Mouse (Mus musculus): ENCODE data around the gene Entpd2.

The Entpd2 gene

DNA sequence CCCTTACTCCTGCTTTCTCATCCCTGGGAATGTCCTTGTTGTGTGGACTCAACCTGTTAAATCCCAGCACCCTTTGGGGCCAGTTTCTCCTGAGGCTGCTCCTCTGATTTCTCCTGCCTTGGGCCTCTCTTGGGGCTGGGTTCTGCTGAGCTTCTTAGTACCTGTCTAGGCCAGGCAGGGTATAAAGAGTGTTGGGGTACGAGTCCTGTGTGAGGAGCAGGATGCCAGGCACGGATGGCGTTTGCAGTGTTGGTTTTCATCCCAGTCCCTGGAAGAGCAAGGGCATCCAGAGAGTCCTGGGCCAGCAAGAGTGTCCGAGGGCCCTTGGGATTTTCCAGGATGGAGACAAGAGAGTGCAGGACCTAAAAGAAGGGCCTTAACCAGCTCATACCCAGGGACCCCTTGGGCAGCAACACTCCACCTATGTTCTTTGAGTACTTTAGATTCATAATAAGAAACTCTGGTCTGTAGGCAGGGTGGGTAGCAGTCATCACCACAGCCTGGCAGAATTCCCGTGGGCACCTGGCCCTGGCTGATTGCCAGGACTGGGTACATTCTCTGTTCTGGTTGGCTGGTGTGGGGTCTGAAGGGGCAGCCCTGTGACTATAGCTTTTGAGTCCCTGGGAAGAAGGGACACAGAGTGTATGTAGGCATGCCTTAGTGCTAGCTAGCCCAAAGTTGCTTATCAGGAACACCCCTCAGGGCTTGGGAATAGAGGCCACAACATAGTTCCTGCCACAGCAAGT, 33.9 kb downstream of the Entpd2 start:
- no peak for DNase-seq (ENCODE audit: low read depth)

DNA sequence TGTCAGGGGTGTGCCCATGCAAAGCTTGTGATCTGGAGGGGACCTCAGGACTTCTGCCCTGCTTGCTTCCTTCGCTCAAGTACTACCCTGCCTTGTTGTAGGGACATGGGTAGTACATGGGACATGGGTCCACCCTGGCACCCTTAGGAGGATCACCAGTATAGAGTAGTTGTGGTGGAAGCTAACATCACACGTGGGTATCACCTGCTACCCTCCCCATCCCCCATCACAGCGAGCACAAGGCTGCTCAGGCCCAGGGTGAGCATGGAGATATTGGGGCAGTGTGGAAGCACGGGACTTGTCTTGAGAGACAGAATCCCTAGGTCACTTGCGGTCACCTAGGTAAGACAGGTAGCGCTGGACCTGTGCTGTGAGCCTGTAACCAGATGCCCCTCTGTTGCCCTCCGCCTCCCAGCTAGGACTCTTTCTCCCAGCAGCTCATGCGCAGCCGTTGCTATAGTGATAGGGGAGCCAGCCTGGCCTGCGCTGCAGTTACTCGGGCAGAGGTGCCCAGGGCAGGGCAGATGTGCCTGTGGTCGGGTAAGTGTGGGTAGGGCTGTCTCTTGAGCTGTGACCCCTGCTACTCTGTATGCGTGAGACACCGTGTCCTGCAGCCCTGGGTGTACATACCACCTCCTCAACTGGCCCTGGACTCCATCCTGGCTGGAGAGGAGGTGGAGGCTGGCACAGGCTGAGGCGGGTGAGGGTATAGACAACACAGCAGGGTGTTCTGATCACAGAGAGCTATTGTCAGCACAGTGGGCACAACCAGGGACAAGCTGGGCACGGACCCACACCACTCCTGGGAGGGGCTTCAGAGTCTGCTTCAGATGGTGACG, 34.9 kb downstream of the Entpd2 start:
- no peak for DNase-seq (ENCODE audit: low read depth)

DNA sequence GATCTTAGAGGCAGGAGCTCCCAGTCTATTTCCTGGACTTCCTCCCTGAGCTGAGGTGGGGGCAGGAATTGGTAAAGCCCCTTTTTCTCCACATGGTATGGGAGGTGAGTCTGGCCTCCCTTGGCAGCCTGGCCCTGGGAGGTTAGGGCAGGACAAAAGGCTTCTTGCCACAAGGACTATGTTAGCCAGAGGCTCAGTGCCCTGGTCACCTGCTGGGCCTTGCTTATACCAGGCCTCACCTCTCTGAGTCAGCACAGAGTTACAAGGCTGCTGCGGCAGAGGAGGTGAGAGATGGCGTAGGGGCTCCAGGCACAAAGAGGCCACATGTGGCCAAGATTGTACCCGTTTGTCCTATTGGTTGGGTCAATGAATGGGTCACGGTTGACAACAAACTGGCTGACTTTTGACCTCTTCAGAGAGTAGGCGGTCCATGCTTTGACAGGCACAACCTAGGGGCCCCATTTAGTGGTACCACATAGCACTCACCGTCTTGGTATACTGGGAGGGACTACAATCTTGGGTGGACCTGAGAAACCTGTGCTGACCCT, 35.7 kb downstream of the Entpd2 start:
- no peak for DNase-seq (ENCODE audit: low read depth)

DNA sequence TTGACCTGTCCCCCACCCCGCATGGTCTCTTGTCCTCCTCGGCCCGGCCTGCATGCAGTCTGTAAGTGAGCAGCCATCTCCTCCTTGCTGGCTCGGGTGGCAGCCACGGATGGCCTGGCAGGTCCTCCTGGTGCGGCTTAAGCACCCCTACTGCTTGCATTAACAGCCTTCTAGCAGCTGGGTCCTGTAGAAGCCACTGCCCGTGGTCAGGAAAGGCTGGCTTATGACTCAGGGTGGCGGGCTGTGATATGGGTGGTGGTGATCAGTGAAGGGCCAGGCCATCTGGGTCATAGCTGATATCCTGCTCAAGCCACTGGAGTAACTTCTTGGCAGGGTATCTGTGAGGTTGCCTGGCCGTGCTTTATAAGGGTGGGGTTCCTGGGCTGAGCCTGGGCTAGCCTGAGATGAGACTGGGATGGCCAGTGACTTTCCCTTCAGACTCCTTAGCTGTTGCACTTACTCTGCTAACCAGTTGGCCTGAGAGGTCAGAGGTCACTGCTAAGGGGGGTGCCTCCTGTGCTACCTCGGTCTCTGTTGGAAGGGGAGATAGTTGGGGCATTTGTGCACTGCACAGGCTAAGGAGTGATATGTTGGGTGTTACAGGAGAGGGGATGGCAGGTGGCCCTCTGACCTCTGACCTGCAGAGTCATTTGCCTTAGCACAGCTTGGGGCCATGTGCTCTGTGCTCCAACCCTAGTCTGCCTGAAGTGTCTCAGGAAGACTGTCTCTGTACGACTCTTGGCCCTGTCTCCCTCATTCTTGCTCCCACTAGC, 36.8 kb downstream of the Entpd2 start:
- DNase-seq (ENCODE audit: low read depth): no peak

DNA sequence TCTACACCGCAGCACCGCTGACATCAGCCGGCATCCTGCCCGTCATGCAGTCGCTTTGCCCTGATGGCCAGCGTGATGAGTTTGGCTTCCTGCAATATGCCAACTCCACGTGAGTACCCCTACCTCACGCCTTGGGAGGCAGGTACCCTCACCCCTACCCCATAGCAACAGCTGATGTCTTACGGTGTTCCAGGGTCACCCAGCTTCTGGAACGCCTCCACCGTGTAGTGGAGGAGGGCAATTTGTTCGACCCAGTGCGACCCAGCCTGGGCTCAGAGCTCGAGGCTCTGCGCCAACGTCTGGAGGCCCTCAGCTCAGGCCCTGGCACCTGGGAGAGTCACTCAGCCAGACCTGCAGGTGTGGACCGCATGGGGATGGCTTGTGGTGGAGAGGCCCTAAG, 37.4 kb downstream of the Entpd2 start:
- no peak for DNase-seq (ENCODE audit: low read depth)

DNA sequence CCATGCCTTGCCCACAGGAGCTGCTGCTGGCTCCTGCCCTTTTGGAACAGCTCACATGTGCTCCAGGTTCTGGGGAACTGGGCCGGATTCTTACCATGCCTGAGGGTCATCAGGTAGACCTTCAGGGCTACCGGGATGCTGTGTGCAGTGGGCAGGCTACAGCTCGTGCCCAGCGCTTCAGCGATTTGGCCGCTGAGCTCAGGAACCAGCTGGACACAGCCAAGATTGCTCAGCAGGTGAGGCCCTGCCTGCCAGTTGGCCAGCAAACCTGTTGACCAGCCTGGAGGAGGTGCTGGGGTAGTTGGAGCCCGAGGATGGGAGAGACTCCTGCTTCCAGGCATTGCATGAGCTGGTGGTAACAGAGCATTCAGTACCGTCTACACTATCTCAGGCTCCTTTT, 38.6 kb downstream of the Entpd2 start:
- DNase-seq (ENCODE audit: low read depth): no peak

- DNase-seq (ENCODE audit: low read depth): no peak
These were observed 40.7 kb downstream of the Entpd2 start for GRCm38 (mm10) chr2:25436286-25436820.

DNA sequence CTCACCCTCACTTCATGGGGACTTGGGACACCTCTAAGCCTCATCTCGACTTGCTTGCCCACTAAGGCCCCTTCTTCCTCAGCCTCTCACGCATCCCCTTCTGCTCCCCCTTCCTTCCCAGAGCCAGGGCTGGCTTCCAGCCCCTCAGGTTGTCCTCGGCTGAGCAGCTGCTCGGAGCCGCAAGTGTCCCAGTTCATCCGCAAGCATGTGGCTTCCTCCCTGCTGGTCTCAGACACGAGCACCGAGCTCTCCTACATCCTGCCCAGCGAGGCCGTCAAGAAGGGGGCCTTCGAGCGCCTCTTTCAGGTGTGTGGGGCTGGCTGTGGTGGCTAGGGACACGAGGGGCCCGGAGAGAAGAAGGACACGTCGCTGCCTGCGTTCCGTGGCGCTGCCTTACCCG, 45.4 kb downstream of the Entpd2 start:
- no peak for DNase-seq (ENCODE audit: low read depth)

DNA sequence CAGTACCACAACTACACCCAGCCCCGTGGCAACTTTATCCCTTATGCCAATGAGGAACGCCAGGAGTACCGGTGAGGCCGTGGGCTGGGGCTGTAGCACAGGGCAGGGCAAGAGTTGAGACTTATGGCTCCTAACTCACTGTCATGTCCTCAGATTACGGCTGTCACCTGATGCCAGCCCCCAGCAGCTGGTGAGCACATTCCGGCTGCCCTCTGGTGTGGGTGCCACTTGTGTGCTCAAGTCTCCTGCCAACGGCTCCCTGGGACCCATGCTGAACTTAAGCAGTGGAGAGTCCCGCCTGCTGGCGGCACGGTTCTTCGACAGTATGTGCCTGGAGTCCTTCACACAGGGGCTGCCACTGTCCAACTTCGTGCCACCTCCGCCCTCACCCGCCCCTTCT, 47.0 kb downstream of the Entpd2 start:
- DNase-seq (ENCODE audit: low read depth): no peak

Measured in c-Kit-positive CD71-positive TER-119-negative erythroid progenitor cells, embryonic 14.5 days (primary cell).